Mouse (Mus musculus) cortical plate, adult 2 months (tissue): ENCODE results near the gene Mrpl47.
"Not testable (repeated sequence)": the region's sequence is repeated elsewhere in the genome, so short reads cannot be mapped to it uniquely, and the experiment has no call there.

ENCODE experiments used
- CTCF ChIP-seq: fragments of 200-500 bp; IDR thresholded peaks from 2 replicates; pipeline ENCODE4 v1.5.1; 2011; ENCODE audit warnings: mild to moderate bottlenecking, control low read depth, low read length; ENCODE audit not compliant: insufficient read depth; ENCODE audit errors: extremely low read depth
- POLR2A ChIP-seq: fragments of 200-500 bp; IDR thresholded peaks from 2 replicates; pipeline ENCODE4 v1.6.1; 2011; ENCODE audit warnings: mild to moderate bottlenecking, low read length, control low read depth; ENCODE audit not compliant: insufficient read depth; ENCODE audit errors: extremely low read depth

DNA sequence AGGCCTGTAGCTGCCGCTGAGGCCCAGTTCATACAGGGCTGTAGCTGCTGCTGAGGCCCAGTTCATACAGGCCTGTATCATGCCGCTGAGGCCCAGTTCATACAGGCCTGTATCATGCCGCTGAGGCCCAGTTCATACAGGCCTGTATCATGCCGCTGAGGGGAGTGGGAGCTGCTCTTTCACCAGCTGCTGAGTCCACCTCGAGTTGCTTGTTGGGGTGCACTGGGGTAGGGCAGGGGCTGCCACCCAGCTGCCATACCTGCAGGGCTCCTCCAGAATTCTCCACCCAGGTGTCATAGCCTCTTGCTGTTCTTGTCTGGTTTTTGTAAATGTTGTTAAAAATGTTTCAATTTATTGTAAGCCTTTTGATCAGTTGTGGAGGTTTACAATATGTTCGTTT is 20.0 kb downstream of the Mrpl47 start:
- TF ChIP-seq POLR2A, CTCF: not testable (repeated sequence)
